Mouse (Mus musculus) megakaryocyte, embryonic 14.5 days (primary cell): ENCODE measurements around the gene Epha1. TPM values are rescaled to one million over a fixed set of nuclear protein-coding genes. Genes with fewer than 3 reads are reported as not detected.

ENCODE experiments used
- H3K27me3 ChIP-seq: replicated peaks from 2 replicates; pipeline ENCODE3; 2012; ENCODE audit warnings: inconsistent platforms
- H3K36me3 ChIP-seq: replicated peaks from 2 replicates; pipeline ENCODE3; 2012; ENCODE audit warnings: low read length, inconsistent platforms, mixed read lengths
- H3K4me1 ChIP-seq: 2 replicates; pipeline ENCODE4 v1.6.1; 2012; ENCODE audit warnings: inconsistent platforms
- H3K4me3 ChIP-seq: replicated peaks from 2 replicates; pipeline ENCODE3; 2012; ENCODE audit warnings: moderate library complexity, mild to moderate bottlenecking, inconsistent platforms
- H3K9me3 ChIP-seq: 2 replicates; pipeline ENCODE4 v1.6.1; 2012; ENCODE audit warnings: inconsistent platforms
- FLI1 ChIP-seq: IDR thresholded peaks from 2 replicates; pipeline ENCODE4 v1.6.1; 2012; ENCODE audit warnings: low read length, inconsistent platforms, mixed read lengths
- GATA1 ChIP-seq: IDR thresholded peaks from 3 replicates; pipeline ENCODE4 v1.6.1; 2012; ENCODE audit warnings: mixed read lengths, low read length, inconsistent platforms, borderline replicate concordance
- polyA plus RNA-seq: library from polyadenylated mRNA; stranded (reverse); fragments of >175 nt; gene quantifications from 2 replicates; pipeline ENCODE4 v1.2.3, GENCODE M21; 2012; ENCODE audit warnings: low replicate concordance; ENCODE audit not compliant: insufficient read depth

Epha1 gene
- polyA plus RNA-seq, 1 experiment, result not detected

DNA sequence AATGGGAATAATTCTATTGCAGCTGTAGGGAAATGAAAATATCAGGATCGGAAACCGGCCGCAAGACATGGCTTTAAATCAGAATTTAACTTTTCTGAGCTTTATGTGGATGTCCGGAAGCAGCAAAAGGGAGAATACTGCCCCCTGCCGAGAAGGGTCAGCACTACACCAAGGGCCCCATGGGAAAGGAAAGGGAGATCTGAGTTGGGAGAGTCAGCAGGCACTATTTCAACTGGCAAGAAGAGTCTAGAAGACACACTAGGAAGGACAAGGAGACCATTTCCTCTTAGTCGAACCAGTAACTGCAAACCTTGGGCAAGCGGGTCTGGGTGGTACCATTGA, 47.8 kb downstream of the Epha1 start:
- Histone ChIP-seq H3K36me3 (no peaks in the 10 kb centered on the region), H3K27me3 (peaks cover 49% of the 10 kb centered on the region), H3K9me3 (no peaks in the 10 kb centered on the region; the same call in 1 of the 2 replicates), H3K4me1 (peaks cover 47% of the 10 kb centered on the region), H3K4me3 (peak overlapping the region; percentile 90)
- TF ChIP-seq FLI1 (no peak), GATA1 (no peak)

DNA sequence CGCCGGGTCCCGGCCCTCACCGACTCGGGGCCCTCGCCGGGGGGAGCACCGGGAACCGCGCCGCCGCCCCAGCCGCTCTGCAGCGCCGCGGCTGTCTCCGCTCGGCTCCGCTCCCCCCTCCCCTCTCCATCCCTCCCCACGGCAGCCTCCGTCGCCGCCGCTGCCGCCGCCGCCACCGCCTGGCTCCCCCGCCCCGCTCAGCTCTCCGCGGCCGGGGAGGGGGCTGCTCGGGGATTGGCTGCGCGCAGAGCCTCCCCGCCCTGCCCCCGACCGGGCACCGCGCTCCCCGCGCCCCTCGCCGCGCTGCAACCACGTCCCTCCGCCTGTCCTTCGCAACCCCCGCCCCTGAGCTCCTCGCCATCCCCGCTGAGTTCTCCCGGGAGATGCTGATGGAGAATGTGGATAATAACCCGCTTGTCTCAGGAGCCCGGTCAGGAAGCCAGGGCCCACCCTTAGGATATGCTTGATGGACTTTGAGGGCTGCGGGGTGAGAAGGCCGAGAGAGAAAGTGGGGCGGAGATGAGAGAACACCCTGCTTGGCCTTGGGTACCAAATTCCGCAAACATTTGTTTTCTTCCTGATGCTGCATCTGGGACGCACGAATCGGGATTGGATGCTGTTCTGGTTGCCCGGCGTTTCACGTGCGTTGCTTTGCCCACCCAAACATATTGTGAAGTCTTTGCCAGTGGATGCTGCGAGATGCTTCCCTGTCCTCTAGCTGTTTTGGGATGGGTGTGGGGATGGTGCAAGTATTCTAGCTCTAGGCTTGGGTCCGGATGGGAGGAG, 48.4 kb downstream of the Epha1 start, which contains the start of gene Fam131b:
Fam131b (minus strand) TSS at position 162 of the 786 bp plus-strand sequence.
- Histone ChIP-seq H3K4me3 (peak within 1 kb of the TSS; percentile 90), H3K9me3 (no peaks in the 10 kb centered on the region; the same call in 1 of the 2 replicates), H3K36me3 (no peaks in the 10 kb centered on the region), H3K27me3 (peaks cover 52% of the 10 kb centered on the region), H3K4me1 (peaks cover 47% of the 10 kb centered on the region)
- no peak for TF ChIP-seq GATA1
- no peak for TF ChIP-seq FLI1

DNA sequence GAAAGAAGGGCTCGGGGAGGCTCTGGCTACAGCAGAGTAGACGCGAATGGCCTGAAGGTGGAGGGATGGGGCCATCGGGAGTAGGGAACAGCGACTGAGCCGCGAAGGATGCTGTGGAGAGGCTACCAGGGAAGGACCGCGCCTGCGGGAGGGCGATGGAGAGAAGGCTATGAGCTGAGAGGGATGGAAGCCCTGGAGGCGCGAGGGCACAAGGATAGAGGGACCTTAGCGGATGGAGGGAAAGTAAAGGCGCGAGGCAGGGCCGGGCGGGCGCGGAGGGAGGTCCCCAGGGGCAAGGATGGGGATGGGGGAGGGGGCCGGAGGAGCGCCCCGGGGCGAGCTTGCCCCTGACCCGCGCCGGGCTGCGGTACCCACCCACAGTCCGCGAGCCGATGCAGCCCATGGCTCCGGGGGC, 49.0 kb downstream of the Epha1 start:
- peaks cover 54% of the 10 kb centered on the region for H3K27me3 ChIP-seq
- H3K9me3 ChIP-seq, result no peaks in the 10 kb centered on the region; the same call in 1 of the 2 replicates
- H3K4me1 ChIP-seq, result peaks cover 47% of the 10 kb centered on the region
- TF ChIP-seq FLI1 (no peak), GATA1 (no peak)
- peak overlapping the region; percentile 90 for H3K4me3 ChIP-seq
- H3K36me3 ChIP-seq, result no peaks in the 10 kb centered on the region

DNA sequence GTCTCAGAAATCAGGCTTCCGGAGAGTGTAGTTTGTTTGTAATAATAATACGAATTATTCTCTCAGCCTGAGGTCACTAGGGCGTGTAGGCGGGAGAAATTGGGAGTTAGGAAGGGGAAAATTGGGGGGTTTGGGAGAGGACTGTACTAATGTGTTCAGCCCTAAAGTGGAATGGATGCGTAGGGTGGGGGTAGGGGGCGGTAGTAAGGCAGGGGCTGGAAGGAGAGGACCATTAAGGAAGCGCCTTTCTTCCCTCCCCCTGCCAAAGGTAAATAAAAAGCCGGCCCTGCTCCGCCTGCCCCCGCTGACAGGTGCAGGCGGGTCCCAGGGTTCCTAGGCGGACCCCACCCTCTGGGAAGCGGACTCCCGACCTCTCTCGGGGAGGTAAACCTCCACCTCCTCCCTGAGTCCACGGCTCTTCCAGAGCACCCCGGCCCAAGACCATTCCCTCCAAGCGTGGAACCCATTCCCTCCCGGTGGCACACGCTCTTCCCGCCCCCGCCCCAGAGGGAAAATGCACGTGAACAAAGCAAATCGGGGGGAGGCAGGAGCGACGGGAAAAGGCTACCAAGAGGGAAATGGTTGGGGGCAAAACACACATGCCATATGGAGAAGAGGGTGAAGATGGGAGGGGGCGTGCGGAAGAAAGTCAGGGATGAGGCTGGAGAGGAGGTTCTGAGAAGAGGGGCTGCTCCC, 49.5 kb downstream of the Epha1 start:
- no peaks in the 10 kb centered on the region for H3K36me3 ChIP-seq
- H3K9me3 ChIP-seq, result no peaks in the 10 kb centered on the region; the same call in 1 of the 2 replicates
- TF ChIP-seq GATA1, result no peak
- no peak for TF ChIP-seq FLI1
- peaks cover 58% of the 10 kb centered on the region for H3K27me3 ChIP-seq
- peaks cover 44% of the 10 kb centered on the region for H3K4me1 ChIP-seq
- H3K4me3 ChIP-seq, result peak overlapping the region; percentile 90

DNA sequence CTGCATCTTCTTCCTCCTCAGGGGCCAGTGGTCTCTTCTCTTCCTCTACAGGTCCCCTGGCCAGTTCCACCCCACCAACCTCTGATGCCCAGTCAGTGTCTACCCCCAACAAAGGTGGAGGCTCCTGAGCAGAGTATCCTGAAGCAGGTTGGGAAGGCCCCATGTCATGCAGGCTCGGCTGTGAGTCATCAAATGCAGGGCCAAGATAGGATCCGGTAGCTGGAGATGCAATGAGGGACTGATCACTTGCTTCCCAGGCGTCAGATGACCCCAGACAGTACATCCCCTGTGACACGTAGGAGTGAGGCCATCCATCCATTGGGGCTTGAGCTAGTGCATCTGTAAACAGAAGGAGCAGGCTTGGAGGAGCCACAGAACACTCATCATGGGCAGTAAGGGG, 54.8 kb downstream of the Epha1 start:
- H3K27me3 ChIP-seq, result peaks cover 79% of the 10 kb centered on the region
- peak overlapping the region; percentile 10 for H3K4me3 ChIP-seq
- peaks cover 17% of the 10 kb centered on the region for H3K4me1 ChIP-seq
- TF ChIP-seq GATA1, result no peak
- TF ChIP-seq FLI1, result no peak
- no peaks in the 10 kb centered on the region for H3K36me3 ChIP-seq
- no peaks in the 10 kb centered on the region; the same call in 1 of the 2 replicates for H3K9me3 ChIP-seq

DNA sequence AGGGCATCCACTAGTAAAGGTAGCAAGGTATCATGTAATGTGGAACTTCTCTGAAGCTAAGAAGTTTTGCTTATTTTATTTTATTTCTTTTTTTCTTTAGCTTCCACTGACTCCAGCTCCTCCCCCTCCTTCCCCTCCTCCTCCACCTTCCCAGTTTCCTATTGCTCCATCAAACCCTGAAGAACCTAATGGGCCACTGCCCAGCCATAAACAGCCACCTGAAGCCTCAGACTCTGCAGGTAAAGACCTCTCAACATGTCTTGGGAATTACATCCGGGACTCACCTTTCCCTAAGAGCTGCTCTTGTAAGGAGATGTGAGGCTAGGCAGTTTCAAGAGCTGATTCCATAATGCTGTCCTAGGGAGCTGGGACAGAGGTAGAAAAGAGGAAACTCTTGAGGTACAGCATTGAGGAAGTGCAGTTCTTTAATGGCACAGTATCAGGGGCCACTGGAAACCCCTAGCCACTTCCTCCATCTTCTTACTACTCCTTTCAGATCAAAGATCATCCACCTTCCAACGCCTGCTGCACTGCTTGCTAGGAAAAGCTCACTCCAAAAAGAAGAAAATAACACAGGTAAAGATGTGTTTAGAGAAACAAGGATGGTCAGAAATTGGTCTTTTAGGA, 62.5 kb downstream of the Epha1 start:
- H3K27me3 ChIP-seq, result peaks cover 35% of the 10 kb centered on the region
- no peak for TF ChIP-seq FLI1
- no peak for TF ChIP-seq GATA1

DNA sequence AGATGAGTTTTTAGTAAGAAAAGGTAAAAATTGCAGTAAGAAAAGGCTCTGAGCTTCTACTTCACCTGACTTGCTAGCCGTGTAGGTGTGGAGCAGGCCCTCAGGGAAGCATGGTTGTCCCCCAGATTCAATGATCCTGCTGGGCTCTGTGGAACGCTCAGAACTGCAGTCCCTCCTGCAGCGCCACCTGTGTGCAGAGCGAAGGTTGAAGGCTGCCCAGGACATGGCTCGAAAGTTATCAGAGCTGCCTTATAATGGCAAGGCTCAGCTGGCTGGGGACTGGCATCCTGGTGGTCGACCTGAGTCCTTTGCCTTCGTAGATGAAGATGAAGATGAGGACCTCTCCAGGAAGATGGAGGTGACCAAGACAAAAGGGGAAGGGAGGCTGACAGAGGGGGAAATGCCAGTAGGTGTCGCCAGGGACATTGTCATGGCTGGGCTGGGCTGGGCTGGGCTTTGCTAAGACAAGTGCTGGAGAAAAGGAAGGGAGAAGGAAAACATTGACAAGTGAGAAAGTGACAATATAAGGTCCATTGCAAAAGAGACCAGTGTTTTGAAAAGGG, 63.2 kb downstream of the Epha1 start:
- Histone ChIP-seq H3K27me3 (peaks cover 33% of the 10 kb centered on the region), H3K4me3 (no peak overlapping the region), H3K4me1 (peaks cover 15% of the 10 kb centered on the region), H3K9me3 (no peaks in the 10 kb centered on the region), H3K36me3 (no peaks in the 10 kb centered on the region)
- TF ChIP-seq FLI1, result no peak
- no peak for TF ChIP-seq GATA1

More for the DNA sequence above, 62.5 kb downstream of the Epha1 start:
- peaks cover 15% of the 10 kb centered on the region for H3K4me1 ChIP-seq
- no peaks in the 10 kb centered on the region for H3K9me3 ChIP-seq
- no peaks in the 10 kb centered on the region for H3K36me3 ChIP-seq
- no peak overlapping the region for H3K4me3 ChIP-seq

Other genes starting within 250 kb of the Epha1 start
- not detected in 2 replicates for gene Tas2r139, start 232.3 kb downstream of the Epha1 start, polyA plus RNA-seq
- not detected in 2 replicates for gene Tas2r144, start 157.9 kb downstream of the Epha1 start, polyA plus RNA-seq
- gene Gstk1, start 127.3 kb downstream of the Epha1 start, polyA plus RNA-seq, result 0.46 TPM in 1 of 2 replicates, not detected in the other
- gene Tmem139, start 111.3 kb downstream of the Epha1 start, polyA plus RNA-seq, result not detected in 2 replicates
- 1.2 and 13.2 TPM in 2 replicates for gene Casp2, start 108.3 kb downstream of the Epha1 start, polyA plus RNA-seq
- not detected in 2 replicates for gene Clcn1, start 86.6 kb downstream of the Epha1 start, polyA plus RNA-seq
- 0.41 TPM in 1 of 2 replicates, not detected in the other for gene Fam131b, start 48.6 kb downstream of the Epha1 start, polyA plus RNA-seq
- 8,612 and 27,789 TPM in 2 replicates for gene Zyx, start 23.6 kb downstream of the Epha1 start, polyA plus RNA-seq
- not detected in 2 replicates for gene Tas2r143, start 27.0 kb upstream of the Epha1 start, polyA plus RNA-seq
- not detected in 2 replicates for gene Tas2r135, start 32.2 kb upstream of the Epha1 start, polyA plus RNA-seq
- gene Tas2r126, start 61.3 kb upstream of the Epha1 start, polyA plus RNA-seq, result not detected in 2 replicates
- gene Olfr458, start 91.9 kb upstream of the Epha1 start, polyA plus RNA-seq, result not detected in 2 replicates
- not detected in 2 replicates for gene Olfr457, start 103.1 kb upstream of the Epha1 start, polyA plus RNA-seq
- gene Olfr456, start 113.9 kb upstream of the Epha1 start, polyA plus RNA-seq, result not detected in 2 replicates
- gene Olfr455, start 174.3 kb upstream of the Epha1 start, polyA plus RNA-seq, result not detected in 2 replicates
- not detected in 2 replicates for gene Tcaf3, start 224.4 kb upstream of the Epha1 start, polyA plus RNA-seq